Mouse (Mus musculus): Measurements from ENCODE around the gene Fam114a1.

Fam114a1 gene

GRCm38 (mm10) chr5:64969861-64970771 is at the start of gene Fam114a1:
TSS of gene Fam114a1 (plus strand) at chr5:64970071.
- DNase-seq (ENCODE audit: low spot score in 2 of 2): peak in 1 of 2 experiments; percentile 30

GRCm38 (mm10) chr5:64922891-64923381 is 46.9 kb upstream of the Fam114a1 start:
- DNase-seq (ENCODE audit: low spot score in 2 of 2): no peak

GRCm38 (mm10) chr5:64932215-64932614 is 37.7 kb upstream of the Fam114a1 start:
- no peak for DNase-seq (ENCODE audit: low spot score in 2 of 2)

GRCm38 (mm10) chr5:64932775-64933174 is 37.1 kb upstream of the Fam114a1 start:
- no peak for DNase-seq (ENCODE audit: low spot score in 2 of 2)

- no peak for DNase-seq (ENCODE audit: low spot score in 2 of 2)
These were observed 18.4 kb upstream of the Fam114a1 start for GRCm38 (mm10) chr5:64951486-64951885.

GRCm38 (mm10) chr5:64954931-64955330 is 14.9 kb upstream of the Fam114a1 start:
- DNase-seq (ENCODE audit: low spot score in 2 of 2): no peak

GRCm38 (mm10) chr5:64958991-64959842 is 10.7 kb upstream of the Fam114a1 start:
- no peak for DNase-seq (ENCODE audit: low spot score in 2 of 2)

GRCm38 (mm10) chr5:64959843-64960230 is 10.0 kb upstream of the Fam114a1 start, which contains the start of gene Tlr6:
TSS of gene Tlr6 (minus strand) at chr5:64960097.
- DNase-seq (ENCODE audit: low spot score in 2 of 2): peak; percentile 31 to 46

GRCm38 (mm10) chr5:64960857-64961391 is 8.9 kb upstream of the Fam114a1 start:
- no peak for DNase-seq (ENCODE audit: low spot score in 2 of 2)

- no peak for DNase-seq (ENCODE audit: low spot score in 2 of 2)
These were observed 6.6 kb upstream of the Fam114a1 start for GRCm38 (mm10) chr5:64963271-64963670.

- DNase-seq (ENCODE audit: low spot score in 2 of 2): no peak
These were observed 6.1 kb upstream of the Fam114a1 start for GRCm38 (mm10) chr5:64963735-64964134.

GRCm38 (mm10) chr5:64968961-64969860 is 660 bp upstream of the Fam114a1 start:
- DNase-seq (ENCODE audit: low spot score in 2 of 2): no peak

- DNase-seq (ENCODE audit: low spot score in 2 of 2): no peak
These were observed 5.2 kb downstream of the Fam114a1 start for GRCm38 (mm10) chr5:64975121-64975520.

- no peak for DNase-seq (ENCODE audit: low spot score in 2 of 2)
These were observed 7.3 kb downstream of the Fam114a1 start for GRCm38 (mm10) chr5:64977128-64977527.

GRCm38 (mm10) chr5:64985971-64986370 is 16.1 kb downstream of the Fam114a1 start:
- no peak for DNase-seq (ENCODE audit: low spot score in 2 of 2)

GRCm38 (mm10) chr5:64989940-64990339 is 20.1 kb downstream of the Fam114a1 start:
- DNase-seq (ENCODE audit: low spot score in 2 of 2): no peak

- no peak for DNase-seq (ENCODE audit: low spot score in 2 of 2)
These were observed 22.7 kb downstream of the Fam114a1 start for GRCm38 (mm10) chr5:64992540-64992939.

GRCm38 (mm10) chr5:64995408-64995807 is 25.5 kb downstream of the Fam114a1 start:
- DNase-seq (ENCODE audit: low spot score in 2 of 2): no peak

- DNase-seq (ENCODE audit: low spot score in 2 of 2): no peak
These were observed 33.3 kb downstream of the Fam114a1 start for GRCm38 (mm10) chr5:65002940-65003824.

All from cerebellum, postnatal 4 days (tissue).